Mouse (Mus musculus): ENCODE results near the gene Cry2. TPM values are rescaled to one million over a fixed set of nuclear protein-coding genes. Genes with fewer than 3 reads are reported as not detected.

Cry2 gene
- polyA plus RNA-seq, 1 experiment from 2014 or later: 10.0 TPM

DNA sequence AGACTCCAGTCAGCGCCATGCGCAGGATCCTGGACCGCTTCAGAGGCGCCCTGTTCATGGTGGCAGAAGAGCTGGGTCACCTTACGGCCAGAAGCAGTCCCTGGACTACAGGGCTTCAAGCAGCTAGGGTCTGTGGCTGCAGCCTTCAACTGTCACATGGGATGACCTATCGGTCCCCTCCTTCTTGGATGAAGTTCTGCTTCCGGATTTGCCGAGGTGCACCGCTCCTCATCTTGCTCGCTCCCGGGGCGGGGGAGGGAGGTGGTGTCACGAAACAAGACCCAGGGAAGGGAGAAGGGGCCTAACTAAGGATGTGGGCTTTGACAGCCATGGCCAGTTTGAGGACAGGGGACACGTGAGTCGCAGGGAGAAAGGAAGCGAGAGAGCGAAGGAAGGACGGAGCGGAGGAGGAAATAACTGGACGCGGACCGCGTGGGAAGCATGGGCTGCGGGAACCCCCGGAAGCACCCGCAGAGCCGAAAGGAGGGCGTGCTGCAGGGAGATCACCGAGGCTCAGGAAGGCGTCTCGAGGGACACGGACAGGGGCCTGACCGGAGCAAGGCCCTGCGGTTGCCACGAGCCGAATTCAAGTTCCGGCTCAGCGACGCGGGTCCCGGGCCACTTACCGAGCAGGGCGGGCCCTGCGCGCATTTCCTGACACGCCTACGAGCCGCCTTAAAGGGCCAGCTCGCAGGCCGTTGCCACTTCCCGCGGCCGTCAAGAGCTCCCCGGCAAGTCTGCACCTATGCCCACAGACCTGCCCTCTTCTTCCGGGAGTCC is 25.5 kb upstream of the Cry2 start:
- H3K4me2 ChIP-seq (replicated peaks; ENCODE audit: low read depth): peak overlapping the region; percentile 95
- WGBS: under 1% methylated on average over 42 of the region's 55 CpGs
- H3K27ac ChIP-seq (ENCODE audit: low read depth, low read length): peak overlapping the region; percentile 78

DNA sequence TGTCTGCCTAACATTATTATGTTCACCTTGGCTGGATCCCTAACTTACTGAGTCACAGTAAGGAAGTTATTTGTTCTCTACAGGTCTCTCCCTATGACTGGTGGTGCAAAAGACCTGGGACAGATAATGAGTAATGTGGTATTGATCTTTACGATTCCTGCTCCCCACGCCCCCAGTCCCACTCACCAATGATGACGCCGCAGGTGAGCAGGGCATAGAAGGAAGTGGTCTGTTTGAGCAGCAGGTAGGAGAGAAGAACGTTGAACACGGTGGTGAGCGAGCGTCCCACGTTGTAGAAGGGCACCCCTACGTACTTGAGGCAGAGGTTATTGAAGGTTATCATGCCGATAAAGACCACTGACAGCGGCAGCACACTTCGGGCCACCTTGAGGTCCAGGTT is 24.6 kb upstream of the Cry2 start:
- no peak for TF ChIP-seq CTCF (IDR thresholded peaks at IDR 0.05; ENCODE audit: low read depth)
- H3K9ac ChIP-seq (ENCODE audit: low read depth, low read length): peak overlapping the region; percentile 57; the same call in 1 of the 2 replicates
- H3K27ac ChIP-seq (ENCODE audit: low read depth, low read length): no peak overlapping the region
- 29% methylated on average over 13 of the region's 13 CpGs for WGBS
- H3K4me2 ChIP-seq (replicated peaks; ENCODE audit: low read depth): peak overlapping the region; percentile 95
- no peaks in the 10 kb centered on the region for H3K9me3 ChIP-seq (ENCODE audit: control insufficient read depth)
- H3K27me3 ChIP-seq (replicated peaks; ENCODE audit: control insufficient read depth, insufficient read depth, low read length): no peaks in the 10 kb centered on the region
- H3K4me3 ChIP-seq (ENCODE audit: low read depth, low read length): peak overlapping the region; percentile 71
- H3K36me3 ChIP-seq (ENCODE audit: control insufficient read depth, insufficient read depth): peaks cover 16% of the 10 kb centered on the region
- ATAC-seq: no peak
- peaks cover 19% of the 10 kb centered on the region; the same call in 1 of the 2 replicates for H3K4me1 ChIP-seq (replicated peaks; ENCODE audit: control insufficient read depth, insufficient read depth, low read length)

More for the DNA sequence above, 25.5 kb upstream of the Cry2 start:
- ATAC-seq: peak; percentile 77
- Histone ChIP-seq H3K27me3 (replicated peaks; ENCODE audit: control insufficient read depth, insufficient read depth, low read length) (no peaks in the 10 kb centered on the region), H3K9me3 (ENCODE audit: control insufficient read depth) (no peaks in the 10 kb centered on the region), H3K4me3 (ENCODE audit: low read depth, low read length) (peak overlapping the region; percentile 71), H3K4me1 (replicated peaks; ENCODE audit: control insufficient read depth, insufficient read depth, low read length) (peaks cover 19% of the 10 kb centered on the region; the same call in 1 of the 2 replicates), H3K9ac (ENCODE audit: low read depth, low read length) (peak overlapping the region; percentile 57), H3K36me3 (ENCODE audit: control insufficient read depth, insufficient read depth) (peaks cover 8% of the 10 kb centered on the region)
- TF ChIP-seq CTCF (IDR thresholded peaks at IDR 0.05; ENCODE audit: low read depth): no peak

DNA sequence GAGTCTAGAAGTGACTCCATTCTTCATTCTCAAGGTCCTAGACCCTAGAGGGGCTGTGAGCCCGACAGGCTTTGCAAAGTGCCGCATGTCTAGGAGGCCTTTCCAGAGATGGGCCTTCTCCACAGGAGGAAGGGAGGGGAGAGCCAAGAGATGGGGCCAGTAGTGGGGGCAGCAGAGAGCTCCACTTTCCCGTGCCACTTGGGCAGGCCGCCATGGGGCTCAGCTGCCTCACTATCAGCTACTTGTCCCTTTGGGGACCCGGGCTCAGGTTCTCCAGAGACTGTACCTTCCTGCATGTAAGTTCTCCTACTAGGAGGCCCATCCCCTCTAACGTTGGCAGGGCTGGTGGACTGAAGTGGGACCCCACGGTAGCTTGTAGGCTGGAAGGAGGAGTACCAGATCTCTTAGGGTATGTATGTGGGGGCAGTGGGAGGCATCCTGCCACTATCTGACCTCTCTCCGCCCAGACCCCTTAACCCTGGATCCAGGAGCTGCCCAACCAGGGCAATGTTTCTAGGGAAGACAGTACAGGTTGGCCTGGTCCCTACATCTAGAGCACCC is 23.2 kb upstream of the Cry2 start:
- Histone ChIP-seq H3K27me3 (replicated peaks; ENCODE audit: control insufficient read depth, insufficient read depth, low read length) (no peaks in the 10 kb centered on the region), H3K36me3 (ENCODE audit: control insufficient read depth, insufficient read depth) (peaks cover 28% of the 10 kb centered on the region), H3K4me3 (ENCODE audit: low read depth, low read length) (no peak overlapping the region), H3K9ac (ENCODE audit: low read depth, low read length) (no peak overlapping the region), H3K4me2 (replicated peaks; ENCODE audit: low read depth) (peak overlapping the region; percentile 95), H3K9me3 (ENCODE audit: control insufficient read depth) (no peaks in the 10 kb centered on the region), H3K27ac (ENCODE audit: low read depth, low read length) (no peak overlapping the region), H3K4me1 (replicated peaks; ENCODE audit: control insufficient read depth, insufficient read depth, low read length) (peaks cover 19% of the 10 kb centered on the region; the same call in 1 of the 2 replicates)
- 63% methylated on average over 8 of the region's 8 CpGs for WGBS
- no peak for ATAC-seq
- TF ChIP-seq CTCF (IDR thresholded peaks at IDR 0.05; ENCODE audit: low read depth): no peak

DNA sequence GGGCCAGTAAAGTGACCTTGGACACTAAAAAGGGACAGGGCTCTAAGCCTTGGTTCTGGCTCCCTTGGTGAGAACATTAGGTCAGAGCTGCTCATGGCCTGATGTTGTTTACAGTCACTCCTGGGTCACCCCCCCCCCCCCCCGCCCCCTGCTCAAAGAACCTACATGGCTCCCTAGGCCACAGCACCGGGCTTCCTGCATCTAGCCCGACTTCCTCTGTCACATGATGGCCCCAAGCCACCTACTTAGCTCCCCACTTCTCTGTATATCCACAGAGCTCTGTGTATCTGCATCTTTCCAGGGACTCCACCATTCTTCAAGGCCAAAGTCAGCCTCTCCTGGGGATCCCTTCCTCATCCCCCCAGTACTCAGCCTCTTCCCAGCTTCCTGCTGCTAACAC is 21.9 kb upstream of the Cry2 start:
- 23% methylated on average over 2 of the region's 3 CpGs for WGBS
- peaks cover 28% of the 10 kb centered on the region for H3K36me3 ChIP-seq (ENCODE audit: control insufficient read depth, insufficient read depth)
- no peak overlapping the region for H3K4me3 ChIP-seq (ENCODE audit: low read depth, low read length)
- TF ChIP-seq CTCF (IDR thresholded peaks at IDR 0.05; ENCODE audit: low read depth): no peak
- H3K9ac ChIP-seq (ENCODE audit: low read depth, low read length): no peak overlapping the region
- no peak overlapping the region for H3K4me2 ChIP-seq (replicated peaks; ENCODE audit: low read depth)
- H3K27ac ChIP-seq (ENCODE audit: low read depth, low read length): no peak overlapping the region
- no peaks in the 10 kb centered on the region for H3K27me3 ChIP-seq (replicated peaks; ENCODE audit: control insufficient read depth, insufficient read depth, low read length)
- H3K9me3 ChIP-seq (ENCODE audit: control insufficient read depth): no peaks in the 10 kb centered on the region
- no peak for ATAC-seq
- peaks cover 19% of the 10 kb centered on the region; the same call in 1 of the 2 replicates for H3K4me1 ChIP-seq (replicated peaks; ENCODE audit: control insufficient read depth, insufficient read depth, low read length)

GRCm38 (mm10) chr2:92454166-92454565 is 20.3 kb upstream of the Cry2 start:
- no peak overlapping the region for H3K4me3 ChIP-seq (ENCODE audit: low read depth, low read length)
- 88% methylated on average over 11 of the region's 11 CpGs for WGBS
- H3K9me3 ChIP-seq (ENCODE audit: control insufficient read depth): no peaks in the 10 kb centered on the region
- no peak for ATAC-seq
- peaks cover 28% of the 10 kb centered on the region for H3K36me3 ChIP-seq (ENCODE audit: control insufficient read depth, insufficient read depth)
- no peak for TF ChIP-seq CTCF (IDR thresholded peaks at IDR 0.05; ENCODE audit: low read depth)
- H3K4me2 ChIP-seq (replicated peaks; ENCODE audit: low read depth): no peak overlapping the region
- H3K27ac ChIP-seq (ENCODE audit: low read depth, low read length): no peak overlapping the region
- H3K9ac ChIP-seq (ENCODE audit: low read depth, low read length): no peak overlapping the region
- H3K27me3 ChIP-seq (replicated peaks; ENCODE audit: control insufficient read depth, insufficient read depth, low read length): no peaks in the 10 kb centered on the region
- H3K4me1 ChIP-seq (replicated peaks; ENCODE audit: control insufficient read depth, insufficient read depth, low read length): peaks cover 16% of the 10 kb centered on the region; the same call in 1 of the 2 replicates

- Histone ChIP-seq H3K9ac (ENCODE audit: low read depth, low read length) (no peak overlapping the region), H3K27ac (ENCODE audit: low read depth, low read length) (no peak overlapping the region), H3K4me3 (ENCODE audit: low read depth, low read length) (no peak overlapping the region), H3K4me1 (replicated peaks; ENCODE audit: control insufficient read depth, insufficient read depth, low read length) (no peaks in the 10 kb centered on the region), H3K36me3 (ENCODE audit: control insufficient read depth, insufficient read depth) (peaks cover 28% of the 10 kb centered on the region), H3K9me3 (ENCODE audit: control insufficient read depth) (no peaks in the 10 kb centered on the region), H3K27me3 (replicated peaks; ENCODE audit: control insufficient read depth, insufficient read depth, low read length) (no peaks in the 10 kb centered on the region), H3K4me2 (replicated peaks; ENCODE audit: low read depth) (no peak overlapping the region)
- WGBS: 74% methylated on average over 3 of the region's 3 CpGs
- TF ChIP-seq CTCF (IDR thresholded peaks at IDR 0.05; ENCODE audit: low read depth): no peak
- ATAC-seq: no peak
Measured at GRCm38 (mm10) chr2:92451126-92451525, 17.3 kb upstream of the Cry2 start.
